Mouse (Mus musculus) liver, embryonic 16.5 days (tissue): ENCODE measurements around the gene Slc31a2. TPM values are rescaled to one million over a fixed set of nuclear protein-coding genes. Genes with fewer than 3 reads are reported as not detected.

ENCODE experiments used
- ATAC-seq: fragments of 200-750 bp; cut with Nextera tagmentation; 2 replicates; pipeline ENCODE4 v1.8.0; 2017; ENCODE audit warnings: low read depth, mild to moderate bottlenecking, moderate number of reproducible peaks, moderate library complexity
- H3K27ac ChIP-seq: fragments of 300-500 bp; sonication (generic); 2 replicates; pipeline ENCODE4 v1.5.1; 2014; ENCODE audit warnings: mild to moderate bottlenecking, low read length
- H3K27me3 ChIP-seq: fragments of 300-500 bp; sonication (generic); 2 replicates; pipeline ENCODE4 v1.6.1; 2014; ENCODE audit warnings: low read depth, low read length, mixed read lengths; ENCODE audit not compliant: control insufficient read depth, insufficient read depth
- H3K36me3 ChIP-seq: fragments of 300-500 bp; sonication (generic); 2 replicates; pipeline ENCODE4 v1.6.1; 2014; ENCODE audit warnings: mild to moderate bottlenecking; ENCODE audit not compliant: control insufficient read depth, insufficient read depth
- H3K4me1 ChIP-seq: fragments of 300-500 bp; sonication (generic); 2 replicates; pipeline ENCODE4 v1.6.1; 2014; ENCODE audit warnings: low read depth, low read length, mixed read lengths; ENCODE audit not compliant: control insufficient read depth
- H3K4me2 ChIP-seq: fragments of 300-500 bp; sonication (generic); 2 replicates; pipeline ENCODE4 v1.6.1; 2014; ENCODE audit warnings: low read depth, low read length, mixed read lengths
- H3K4me3 ChIP-seq: fragments of 300-500 bp; sonication (generic); 2 replicates; pipeline ENCODE4 v1.5.1; 2014; ENCODE audit warnings: low read depth, mild to moderate bottlenecking, low read length
- H3K9ac ChIP-seq: fragments of 300-500 bp; sonication (generic); 2 replicates; pipeline ENCODE4 v1.6.1; 2014; ENCODE audit warnings: low read depth, low read length
- H3K9me3 ChIP-seq: fragments of 300-500 bp; sonication (generic); replicated peaks from 2 replicates; pipeline ENCODE4 v1.6.1; 2016; ENCODE audit warnings: low read length; ENCODE audit not compliant: control insufficient read depth
- WGBS: fragments of 180-500 bp; shearing (Covaris S2); extraction: QIAGEN DNeasy Blood & Tissue Kit; methylation state at CpG from one replicate; pipeline ENCODE4 v1.1.7; 2014; ENCODE audit not compliant: insufficient replicate concordance; 5-methylcytosine and 5-hydroxymethylcytosine counted together
- polyA plus RNA-seq: library from polyadenylated mRNA; unstranded; fragments of >200 nt; fragmentation: Nextera tagmentation; extraction: Ambion mirVana; gene quantifications from 2 replicates; pipeline ENCODE4 v1.2.1, GENCODE M21; 2015

Gene Slc31a2
- polyA plus RNA-seq, 1 experiment from 2014 or later, result 10.7 TPM

DNA sequence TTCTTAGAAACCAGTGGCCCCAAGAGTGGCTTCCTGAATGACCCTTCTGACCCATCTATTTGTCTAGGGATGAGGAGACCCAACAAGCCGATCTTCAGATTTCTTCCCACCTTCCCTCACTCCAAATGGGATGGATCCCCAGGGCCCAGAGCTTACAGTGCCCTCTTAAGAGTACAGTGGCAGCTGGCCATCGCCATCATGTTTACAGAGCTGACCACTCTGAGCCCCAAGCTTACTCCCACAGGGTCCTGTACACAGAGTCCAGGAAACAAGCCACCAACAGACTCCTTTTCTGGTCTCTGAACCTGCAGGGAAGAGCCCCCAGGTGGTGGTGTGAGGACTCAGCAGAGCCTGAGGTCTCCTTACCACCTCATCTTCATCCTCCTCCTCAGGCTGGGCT is 40.4 kb downstream of the Slc31a2 start:
- no peak overlapping the region for H3K4me2 ChIP-seq
- no peaks in the 10 kb centered on the region for H3K9me3 ChIP-seq
- WGBS, result 57% methylated on average over 2 of the region's 2 CpGs
- ATAC-seq, result no peak
- no peaks in the 10 kb centered on the region for H3K27me3 ChIP-seq
- H3K4me3 ChIP-seq, result no peak overlapping the region
- no peaks in the 10 kb centered on the region for H3K4me1 ChIP-seq
- no peak overlapping the region for H3K9ac ChIP-seq
- H3K27ac ChIP-seq, result no peak overlapping the region
- H3K36me3 ChIP-seq, result peaks cover 37% of the 10 kb centered on the region

DNA sequence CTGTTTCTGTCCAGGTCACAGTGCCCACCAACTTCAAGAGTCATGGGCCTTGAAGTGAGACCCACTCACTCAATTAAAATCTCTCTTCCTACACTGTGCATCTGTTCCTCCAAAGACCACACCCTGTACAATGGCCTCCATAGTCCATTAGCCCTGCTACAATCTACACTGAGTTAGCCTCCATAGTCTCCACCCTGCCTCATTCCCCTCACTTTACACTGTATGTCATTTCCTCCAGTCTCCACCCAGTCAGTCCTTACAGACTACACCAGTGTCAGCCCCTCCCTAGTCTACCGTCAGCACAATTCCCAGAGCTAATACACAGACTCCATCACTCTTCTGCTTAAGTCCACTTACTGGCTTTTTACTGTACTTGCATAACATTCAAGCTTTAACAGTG is 40.9 kb downstream of the Slc31a2 start:
- Histone ChIP-seq H3K4me2 (no peak overlapping the region), H3K9ac (no peak overlapping the region), H3K27ac (no peak overlapping the region), H3K4me1 (no peaks in the 10 kb centered on the region), H3K4me3 (no peak overlapping the region), H3K9me3 (no peaks in the 10 kb centered on the region), H3K36me3 (peaks cover 37% of the 10 kb centered on the region), H3K27me3 (no peaks in the 10 kb centered on the region)
- WGBS, result 71% methylated on average over 1 of the region's 1 CpGs
- ATAC-seq, result no peak

GRCm38 (mm10) chr4:62306301-62306700 is 43.9 kb downstream of the Slc31a2 start:
- Histone ChIP-seq H3K4me2 (no peak overlapping the region), H3K27me3 (no peaks in the 10 kb centered on the region), H3K4me3 (no peak overlapping the region), H3K4me1 (no peaks in the 10 kb centered on the region), H3K36me3 (peaks cover 28% of the 10 kb centered on the region), H3K27ac (no peak overlapping the region), H3K9me3 (no peaks in the 10 kb centered on the region), H3K9ac (no peak overlapping the region)
- 72% methylated on average over 1 of the region's 1 CpGs for WGBS
- no peak for ATAC-seq

- Histone ChIP-seq H3K36me3 (peaks cover 28% of the 10 kb centered on the region), H3K4me3 (no peak overlapping the region), H3K9ac (no peak overlapping the region), H3K9me3 (no peaks in the 10 kb centered on the region), H3K4me1 (no peaks in the 10 kb centered on the region), H3K4me2 (no peak overlapping the region), H3K27ac (no peak overlapping the region), H3K27me3 (no peaks in the 10 kb centered on the region)
- ATAC-seq, result no peak
- 88% methylated on average over 4 of the region's 4 CpGs for WGBS
Observed at GRCm38 (mm10) chr4:62306840-62307239, 44.5 kb downstream of the Slc31a2 start.

- no peak for ATAC-seq
- no peak overlapping the region for H3K4me3 ChIP-seq
- H3K9ac ChIP-seq, result no peak overlapping the region
- H3K9me3 ChIP-seq, result no peaks in the 10 kb centered on the region
- peaks cover 29% of the 10 kb centered on the region for H3K36me3 ChIP-seq
- H3K27ac ChIP-seq, result no peak overlapping the region
- no peak overlapping the region for H3K4me2 ChIP-seq
- H3K27me3 ChIP-seq, result no peaks in the 10 kb centered on the region
- no peaks in the 10 kb centered on the region for H3K4me1 ChIP-seq
Observed at GRCm38 (mm10) chr4:62308406-62308805, 46.0 kb downstream of the Slc31a2 start.

DNA sequence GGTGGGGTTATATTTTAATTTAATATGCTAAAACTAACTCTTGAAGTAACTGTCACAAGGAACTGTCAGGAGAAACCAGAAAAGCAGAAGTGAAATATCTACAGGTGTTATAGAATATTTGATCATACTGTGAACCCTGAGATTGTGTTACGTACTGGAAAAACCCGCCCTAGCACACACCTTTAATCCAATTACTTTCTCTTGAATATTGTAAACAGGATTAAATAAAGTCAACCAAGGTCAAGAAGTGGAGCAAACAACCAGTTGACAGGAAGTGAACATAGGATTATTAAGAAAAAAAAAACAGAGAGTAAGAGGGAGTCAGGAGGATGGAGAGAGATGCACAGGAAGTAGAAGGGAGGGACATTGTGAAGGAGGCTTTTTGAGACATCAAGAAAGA is 50.5 kb downstream of the Slc31a2 start:
- Histone ChIP-seq H3K4me1 (no peaks in the 10 kb centered on the region), H3K4me3 (no peak overlapping the region), H3K27ac (no peak overlapping the region), H3K4me2 (no peak overlapping the region), H3K36me3 (peaks cover 14% of the 10 kb centered on the region), H3K9me3 (no peaks in the 10 kb centered on the region), H3K27me3 (no peaks in the 10 kb centered on the region), H3K9ac (no peak overlapping the region)
- WGBS, result 86% methylated on average over 2 of the region's 2 CpGs
- ATAC-seq, result no peak

- Histone ChIP-seq H3K4me1 (no peaks in the 10 kb centered on the region), H3K27ac (no peak overlapping the region), H3K9ac (no peak overlapping the region), H3K9me3 (no peaks in the 10 kb centered on the region), H3K36me3 (peaks cover 20% of the 10 kb centered on the region), H3K27me3 (no peaks in the 10 kb centered on the region), H3K4me3 (no peak overlapping the region), H3K4me2 (no peak overlapping the region)
- ATAC-seq, result peak; percentile 37; the same call in 1 of the 2 replicates
- 67% methylated on average over 9 of the region's 9 CpGs for WGBS
Observed at GRCm38 (mm10) chr4:62313641-62314211, 51.4 kb downstream of the Slc31a2 start.

GRCm38 (mm10) chr4:62314516-62314915 is 52.2 kb downstream of the Slc31a2 start:
- peaks cover 25% of the 10 kb centered on the region for H3K36me3 ChIP-seq
- H3K4me1 ChIP-seq, result no peaks in the 10 kb centered on the region
- no peak overlapping the region for H3K4me2 ChIP-seq
- WGBS, result 75% methylated on average over 3 of the region's 3 CpGs
- H3K27ac ChIP-seq, result no peak overlapping the region
- H3K9me3 ChIP-seq, result no peaks in the 10 kb centered on the region
- no peak for ATAC-seq
- no peaks in the 10 kb centered on the region for H3K27me3 ChIP-seq
- no peak overlapping the region for H3K9ac ChIP-seq
- no peak overlapping the region for H3K4me3 ChIP-seq

DNA sequence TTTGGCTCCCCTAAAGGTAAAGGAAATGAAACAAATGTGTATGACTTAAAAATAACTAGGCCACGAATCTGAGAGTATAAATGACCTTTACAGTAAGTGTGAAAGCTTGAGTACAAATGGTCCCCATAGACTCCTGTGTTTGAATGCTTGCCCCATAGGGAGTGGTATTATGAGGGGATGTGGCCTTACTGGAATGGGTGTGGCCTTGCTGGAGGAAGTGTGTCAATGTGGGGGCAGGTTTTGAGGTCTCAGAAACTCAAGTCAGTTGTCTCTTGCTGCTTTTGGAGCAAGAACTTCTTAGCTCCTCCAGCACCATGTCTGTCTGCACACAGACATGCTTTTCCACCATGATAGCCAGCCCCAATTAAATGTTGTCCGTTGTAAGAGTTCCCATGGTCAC is 54.1 kb downstream of the Slc31a2 start:
- ATAC-seq, result no peak
- Histone ChIP-seq H3K9me3 (no peaks in the 10 kb centered on the region), H3K27me3 (no peaks in the 10 kb centered on the region), H3K4me2 (no peak overlapping the region), H3K4me1 (no peaks in the 10 kb centered on the region), H3K36me3 (peaks cover 31% of the 10 kb centered on the region), H3K27ac (no peak overlapping the region), H3K4me3 (no peak overlapping the region), H3K9ac (no peak overlapping the region)
- 61% methylated on average over 2 of the region's 2 CpGs for WGBS
